Mouse (Mus musculus) liver, embryonic 14.5 days (tissue): Measurements from ENCODE around the gene Fap.

Source experiments
- CTCF ChIP-seq: IDR thresholded peaks from 2 replicates; pipeline ENCODE4 v1.5.1; 2016; ENCODE audit warnings: antibody characterized with exemption, low read depth, control low read depth
- EP300 ChIP-seq: IDR thresholded peaks from 2 replicates; pipeline ENCODE4 v1.6.1; 2016; ENCODE audit warnings: antibody characterized with exemption, low read depth

DNA sequence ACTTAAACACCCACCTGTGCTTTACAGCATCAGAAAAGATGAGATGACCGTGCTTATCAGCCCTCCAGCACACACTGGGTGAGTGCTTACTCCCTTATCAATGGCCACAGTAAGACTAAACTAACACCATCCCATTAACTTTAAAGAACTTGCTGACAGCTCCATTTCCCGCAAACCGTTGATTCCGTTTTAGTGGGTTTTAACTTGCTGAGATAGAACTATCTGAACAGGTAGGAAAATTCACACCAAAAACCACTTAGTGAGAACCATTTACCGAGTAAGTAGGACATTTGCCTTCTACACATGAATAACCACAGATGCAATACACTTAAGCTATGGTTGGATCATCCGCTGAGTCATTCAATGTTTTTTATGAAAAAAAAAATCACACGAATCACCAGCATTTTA, 45.1 kb upstream of the Fap start:
- no peak for TF ChIP-seq CTCF
- peak; percentile 97 for TF ChIP-seq EP300
